Mouse (Mus musculus) intestine, embryonic 14.5 days (tissue): ENCODE data around the gene Ercc6l. TPM values are rescaled to one million over a fixed set of nuclear protein-coding genes. Genes with fewer than 3 reads are reported as not detected.

Source experiments
- ATAC-seq: fragments of 200-750 bp; cut with Nextera tagmentation; replicated peaks from 2 replicates; pipeline ENCODE4 v1.8.0; 2017; ENCODE audit warnings: low read depth, moderate number of reproducible peaks, moderate TSS enrichment, moderate library complexity; ENCODE audit not compliant: low FRiP score, low TSS enrichment
- DNase-seq: peaks from one replicate; pipeline ENCODE4 v3.0.0-alpha.2; 2018; ENCODE audit warnings: low spot score
- H3K27ac ChIP-seq: fragments of 300-500 bp; sonication (generic); 2 replicates; pipeline ENCODE4 v1.5.1; 2014; ENCODE audit warnings: low read depth, mild to moderate bottlenecking, control low read depth
- H3K27me3 ChIP-seq: fragments of 300-500 bp; sonication (generic); replicated peaks from 2 replicates; pipeline ENCODE4 v1.6.1; 2014; ENCODE audit warnings: low read length, control low read depth; ENCODE audit not compliant: control insufficient read depth, insufficient read depth
- H3K36me3 ChIP-seq: fragments of 300-500 bp; sonication (generic); 2 replicates; pipeline ENCODE4 v1.6.1; 2014; ENCODE audit warnings: low read length, control low read depth; ENCODE audit not compliant: control insufficient read depth, insufficient read depth
- H3K4me1 ChIP-seq: fragments of 300-500 bp; sonication (generic); replicated peaks from 2 replicates; pipeline ENCODE4 v1.6.1; 2014; ENCODE audit warnings: low read length, control low read depth, mixed read lengths; ENCODE audit not compliant: control insufficient read depth, insufficient read depth
- H3K4me2 ChIP-seq: fragments of 300-500 bp; sonication (generic); 2 replicates; pipeline ENCODE4 v1.6.1; 2014; ENCODE audit warnings: low read length
- H3K4me3 ChIP-seq: fragments of 300-500 bp; sonication (generic); 2 replicates; pipeline ENCODE4 v1.5.1; 2014; ENCODE audit warnings: low read depth, low read length, control low read depth, mixed read lengths
- H3K9ac ChIP-seq: fragments of 300-500 bp; sonication (generic); 2 replicates; pipeline ENCODE4 v1.6.1; 2014; ENCODE audit warnings: mild to moderate bottlenecking, low read length
- H3K9me3 ChIP-seq: fragments of 300-500 bp; sonication (generic); 2 replicates; pipeline ENCODE4 v1.6.1; 2016; ENCODE audit warnings: low read length, control low read depth; ENCODE audit not compliant: control insufficient read depth
- WGBS: fragments of 180-500 bp; shearing (Covaris S2); extraction: QIAGEN DNeasy Blood & Tissue Kit; methylation state at CpG from one replicate; pipeline ENCODE4 v1.1.7; 2014; 5-methylcytosine and 5-hydroxymethylcytosine counted together
- polyA plus RNA-seq: library from polyadenylated mRNA; unstranded; fragments of >200 nt; fragmentation: Nextera tagmentation; extraction: Ambion mirVana; gene quantifications from 2 replicates; pipeline ENCODE4 v1.2.1, GENCODE M21; 2014

The Ercc6l gene
- polyA plus RNA-seq = 14.6 and 16.0 TPM in 2 replicates

DNA sequence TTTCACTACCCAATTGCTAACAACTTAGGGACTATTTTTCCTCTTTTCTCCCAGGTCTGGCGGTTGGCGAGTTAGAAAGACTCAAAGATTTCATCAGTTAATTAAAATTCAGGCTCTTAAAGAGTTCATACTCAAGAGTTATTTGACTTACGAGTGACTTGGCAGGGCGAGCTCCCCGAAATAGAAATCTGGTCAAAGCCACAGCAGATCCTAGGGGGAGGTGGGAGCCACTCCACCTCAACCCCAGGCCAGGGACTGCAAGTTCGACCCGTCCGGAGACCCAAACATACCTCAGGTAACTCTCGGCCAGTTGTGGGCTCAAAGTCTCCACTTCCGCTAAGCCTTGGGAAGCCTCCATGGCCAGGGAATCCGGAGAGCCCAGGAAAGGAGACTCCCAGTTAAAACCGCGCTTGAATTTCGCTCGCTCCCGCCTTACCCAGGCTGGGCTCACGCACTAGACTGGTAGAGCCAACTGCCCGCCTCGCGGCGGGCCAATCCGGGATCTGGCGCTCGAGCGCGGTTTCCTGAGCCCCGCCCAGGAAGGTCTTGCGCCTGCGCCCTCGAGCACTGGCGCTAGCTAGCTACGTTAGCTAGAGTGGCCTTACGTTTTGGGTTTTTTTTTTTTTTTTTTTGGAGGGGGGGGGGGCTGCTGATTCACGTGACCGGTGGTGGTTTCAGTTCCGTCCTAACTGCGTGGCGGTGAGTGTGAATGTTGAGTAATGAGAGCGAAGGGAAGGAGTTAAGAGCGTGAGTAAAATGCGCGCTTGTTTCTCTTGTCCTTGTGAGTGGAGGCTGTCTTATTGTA lies at the start of gene Ercc6l:
TSS of gene Ercc6l (minus strand) at position 474 of the 805 bp plus-strand sequence.
- 10% methylated on average over 42 of the region's 42 CpGs for WGBS
- Histone ChIP-seq H3K36me3 (no peaks in the 10 kb centered on the region), H3K4me2 (peak within 1 kb of the TSS; percentile 44), H3K9ac (peak within 1 kb of the TSS; percentile 63), H3K9me3 (no peaks in the 10 kb centered on the region), H3K27me3 (no peaks in the 10 kb centered on the region), H3K4me1 (no peaks in the 10 kb centered on the region), H3K4me3 (peak within 1 kb of the TSS; percentile 54), H3K27ac (peak within 1 kb of the TSS; percentile 62; the same call in 1 of the 2 replicates)
- DNase-seq = peak; percentile 84
- peak; percentile 97 for ATAC-seq

DNA sequence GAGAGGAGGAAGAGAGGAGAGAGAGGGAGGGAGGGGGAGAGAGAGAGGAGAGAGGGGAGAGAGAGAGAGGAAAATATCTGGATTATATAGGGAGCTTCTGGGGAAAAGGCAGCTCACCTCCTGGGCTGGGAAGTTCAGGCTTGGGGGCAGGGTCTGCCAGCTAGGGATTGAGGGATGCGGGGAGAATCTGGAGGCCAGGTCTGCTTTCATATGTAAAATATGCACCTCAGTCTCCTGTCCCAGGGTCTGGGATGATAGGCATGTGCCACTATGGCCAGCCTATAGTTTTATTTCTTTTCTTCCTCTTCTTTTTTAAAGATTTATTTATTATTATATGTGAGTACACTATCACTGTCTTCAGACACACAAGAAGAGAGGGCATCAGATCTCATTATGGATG lies 33.9 kb upstream of the Ercc6l start:
- Histone ChIP-seq H3K36me3 (peaks cover 10% of the 10 kb centered on the region), H3K4me3 (no peak overlapping the region), H3K4me1 (no peaks in the 10 kb centered on the region), H3K9ac (no peak overlapping the region), H3K27me3 (no peaks in the 10 kb centered on the region), H3K4me2 (no peak overlapping the region), H3K27ac (no peak overlapping the region), H3K9me3 (no peaks in the 10 kb centered on the region)
- ATAC-seq (no peak), DNase-seq (no peak)
- WGBS = 38% methylated on average over 1 of the region's 1 CpGs

- Histone ChIP-seq H3K9ac (no peak overlapping the region), H3K4me3 (no peak overlapping the region), H3K4me2 (0 out of 2 replicates have a peak overlapping the region, but pooled peaks have one; percentile 20), H3K9me3 (no peaks in the 10 kb centered on the region), H3K27ac (no peak overlapping the region), H3K36me3 (peaks cover 17% of the 10 kb centered on the region), H3K27me3 (no peaks in the 10 kb centered on the region), H3K4me1 (no peaks in the 10 kb centered on the region)
- no peak; the same call in 1 of the 2 replicates for ATAC-seq
- no peak for DNase-seq
- 45% methylated on average over 5 of the region's 5 CpGs for WGBS
Observed at GRCm38 (mm10) chrX:102189581-102189980, 32.7 kb upstream of the Ercc6l start.

DNA sequence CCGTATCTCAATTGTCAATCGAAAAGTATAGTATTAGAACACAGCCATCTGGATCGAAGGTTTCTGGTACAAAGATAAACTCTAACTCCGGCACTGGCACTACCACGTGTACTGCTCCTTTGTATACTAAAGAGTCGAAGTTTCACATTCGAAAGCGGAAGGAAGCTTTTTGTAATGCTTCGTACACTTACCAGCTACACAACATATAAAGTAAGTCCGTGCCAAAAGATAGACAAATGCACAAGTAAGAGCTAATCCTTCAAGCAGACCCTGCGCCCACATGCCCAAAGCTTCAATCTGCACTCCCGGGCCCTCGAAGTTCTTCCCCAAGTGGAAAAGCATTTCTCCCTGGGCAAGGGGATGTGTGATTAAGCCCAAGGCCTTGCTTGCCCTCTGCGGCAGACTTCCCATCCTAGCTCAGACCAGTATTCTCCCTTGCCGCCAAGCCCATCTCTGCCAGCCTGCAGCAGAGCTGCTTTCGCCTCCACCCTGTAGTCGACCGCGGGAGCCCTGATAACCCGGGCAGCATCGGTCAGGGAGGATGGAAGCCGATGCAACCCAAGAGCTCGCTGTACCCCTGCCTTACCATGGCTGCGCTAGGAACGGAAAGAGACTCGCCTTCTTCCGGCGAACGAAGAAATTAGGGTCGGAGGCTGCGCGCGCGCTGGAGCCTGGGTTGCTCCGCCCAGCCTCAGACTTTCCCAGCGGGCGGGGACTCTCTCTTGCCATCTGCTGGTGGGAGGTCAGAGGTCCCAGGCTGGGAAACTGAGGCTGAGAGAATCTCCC lies 32.0 kb upstream of the Ercc6l start, which contains the start of gene Rps4x:
TSS of gene Rps4x (minus strand) at position 683 of the 786 bp plus-strand sequence.
- H3K4me3 ChIP-seq = peak within 1 kb of the TSS; percentile 68
- no peaks in the 10 kb centered on the region for H3K4me1 ChIP-seq
- ATAC-seq (peak; percentile 85), DNase-seq (peak; percentile 89)
- no peaks in the 10 kb centered on the region for H3K9me3 ChIP-seq
- H3K4me2 ChIP-seq = peak within 1 kb of the TSS; percentile 67
- peak within 1 kb of the TSS; percentile 85 for H3K9ac ChIP-seq
- no peaks in the 10 kb centered on the region for H3K27me3 ChIP-seq
- peaks cover 24% of the 10 kb centered on the region for H3K36me3 ChIP-seq
- WGBS = 11% methylated on average over 37 of the region's 37 CpGs
- peak within 1 kb of the TSS; percentile 80 for H3K27ac ChIP-seq

GRCm38 (mm10) chrX:102187023-102187699 lies 30.3 kb upstream of the Ercc6l start:
- H3K9ac ChIP-seq = peak overlapping the region; percentile 85

DNA sequence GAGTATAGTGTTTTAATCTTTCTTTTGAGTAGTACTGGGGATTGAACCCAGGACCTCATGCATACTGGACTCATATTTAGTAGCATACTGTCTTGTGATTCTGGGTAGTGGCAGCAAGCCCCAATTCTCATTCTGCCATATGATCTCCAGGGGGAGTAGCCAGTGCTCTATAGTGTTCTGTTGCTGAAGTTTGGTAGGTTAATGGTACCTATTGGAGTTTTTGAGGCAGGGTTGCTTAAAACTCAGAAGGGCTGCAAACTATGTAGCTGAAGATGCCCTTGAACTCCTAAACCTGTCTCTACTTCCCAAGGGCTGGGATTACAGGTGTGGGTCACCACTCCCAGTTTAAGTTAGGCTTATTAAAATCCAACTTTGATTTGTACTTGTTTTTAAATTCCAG lies 25.7 kb upstream of the Ercc6l start:
- DNase-seq = no peak
- no peak for ATAC-seq
- Histone ChIP-seq H3K4me2 (no peak overlapping the region), H3K27ac (no peak overlapping the region), H3K27me3 (no peaks in the 10 kb centered on the region), H3K4me3 (no peak overlapping the region), H3K9me3 (no peaks in the 10 kb centered on the region), H3K9ac (no peak overlapping the region), H3K36me3 (peaks cover 30% of the 10 kb centered on the region), H3K4me1 (no peaks in the 10 kb centered on the region)

More at GRCm38 (mm10) chrX:102187023-102187699, 30.3 kb upstream of the Ercc6l start:
- Histone ChIP-seq H3K27ac (no peak overlapping the region), H3K27me3 (no peaks in the 10 kb centered on the region), H3K36me3 (peaks cover 30% of the 10 kb centered on the region), H3K9me3 (no peaks in the 10 kb centered on the region), H3K4me1 (no peaks in the 10 kb centered on the region), H3K4me3 (peak overlapping the region; percentile 68), H3K4me2 (peak overlapping the region; percentile 67)
- no peak for ATAC-seq
- DNase-seq = no peak
- WGBS = 41% methylated on average over 11 of the region's 11 CpGs

DNA sequence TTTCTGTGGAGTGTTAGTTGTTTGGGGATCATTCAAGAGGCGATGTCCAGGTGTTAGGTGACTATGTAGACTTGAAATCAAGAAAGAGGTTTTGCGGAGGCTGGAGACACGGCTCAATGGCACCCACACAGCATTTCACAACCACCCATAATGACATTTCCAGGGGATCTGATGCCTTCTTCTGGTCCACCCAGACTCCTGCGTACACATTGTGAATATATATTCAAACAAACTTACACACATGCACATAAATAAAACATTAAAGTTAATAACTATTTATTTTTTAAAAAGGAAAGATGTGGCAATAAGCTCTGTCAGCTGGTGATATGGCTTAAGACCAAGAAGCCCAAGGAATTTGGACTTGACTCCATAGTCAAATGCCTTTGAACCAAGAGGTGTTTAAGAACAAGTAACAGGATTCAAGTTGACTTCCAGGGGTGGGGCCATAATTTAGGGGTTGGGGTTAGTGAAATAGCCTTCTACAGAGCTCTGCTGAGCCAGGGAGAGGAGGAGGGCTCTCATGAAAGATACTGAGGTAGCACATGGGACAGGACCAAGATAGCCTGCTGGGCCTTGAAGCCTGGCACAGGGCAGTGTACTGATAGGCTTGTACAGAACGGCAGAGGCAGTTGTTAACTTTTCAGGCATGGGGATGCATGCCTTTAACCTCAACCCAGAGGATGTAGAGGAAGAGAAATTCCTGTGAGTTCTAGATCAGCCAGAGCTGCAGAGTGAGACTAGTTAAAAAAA lies 18.8 kb upstream of the Ercc6l start:
- Histone ChIP-seq H3K27me3 (no peaks in the 10 kb centered on the region), H3K9me3 (no peaks in the 10 kb centered on the region), H3K27ac (no peak overlapping the region), H3K36me3 (no peaks in the 10 kb centered on the region), H3K9ac (no peak overlapping the region), H3K4me3 (no peak overlapping the region), H3K4me2 (no peak overlapping the region), H3K4me1 (no peaks in the 10 kb centered on the region)
- no peak for ATAC-seq
- 86% methylated on average over 5 of the region's 5 CpGs for WGBS
- no peak for DNase-seq

DNA sequence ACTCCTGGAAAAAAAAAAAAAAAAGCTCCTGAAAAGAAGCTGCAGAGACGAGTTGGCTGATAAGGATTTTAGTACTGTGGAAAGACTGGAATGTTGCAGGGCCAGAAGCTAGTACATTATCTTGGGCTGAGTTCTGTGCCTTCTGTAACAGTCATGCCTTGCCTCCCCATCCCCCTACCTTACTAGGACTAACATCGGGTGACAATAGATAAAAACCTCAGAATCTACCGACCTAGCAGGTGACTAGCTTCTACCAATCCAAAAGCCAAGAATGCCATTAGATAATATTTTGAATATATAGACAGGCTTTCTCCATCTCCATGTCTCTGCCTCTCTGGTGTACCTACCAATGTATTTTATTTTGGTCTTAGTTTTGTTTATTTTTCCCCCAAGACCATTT lies 14.0 kb upstream of the Ercc6l start:
- no peak overlapping the region for H3K4me2 ChIP-seq
- no peak overlapping the region for H3K4me3 ChIP-seq
- DNase-seq = no peak
- no peaks in the 10 kb centered on the region for H3K4me1 ChIP-seq
- H3K36me3 ChIP-seq = no peaks in the 10 kb centered on the region
- no peak overlapping the region for H3K27ac ChIP-seq
- ATAC-seq = no peak
- H3K9me3 ChIP-seq = no peaks in the 10 kb centered on the region
- H3K9ac ChIP-seq = no peak overlapping the region
- WGBS = 43% methylated on average over 3 of the region's 3 CpGs
- no peaks in the 10 kb centered on the region for H3K27me3 ChIP-seq
